Mouse (Mus musculus): ENCODE results near the gene Ube2c. TPM values are rescaled to one million over a fixed set of nuclear protein-coding genes. Genes with fewer than 3 reads are reported as not detected.

Gene Ube2c
- polyA plus RNA-seq, 1 experiment from 2014 or later: 488 TPM

- H3K4me2 ChIP-seq (replicated peaks): peak overlapping the region; percentile 86
- ATAC-seq (ENCODE audit: insufficient number of reproducible peaks, insufficient read depth, low FRiP score, low TSS enrichment): peak; percentile 32
- peaks cover 13% of the 10 kb centered on the region; the same call in 1 of the 2 replicates for H3K4me1 ChIP-seq
- H3K9ac ChIP-seq: peak overlapping the region; percentile 63
- peak overlapping the region; percentile 70 for H3K4me3 ChIP-seq
- no peaks in the 10 kb centered on the region for H3K9me3 ChIP-seq
- H3K36me3 ChIP-seq: peaks cover 21% of the 10 kb centered on the region
- WGBS: 2% methylated on average over 21 of the region's 21 CpGs
- H3K27me3 ChIP-seq: no peaks in the 10 kb centered on the region
- peak overlapping the region; percentile 75 for H3K27ac ChIP-seq
Measured at GRCm38 (mm10) chr2:164805332-164805718, 35.6 kb downstream of the Ube2c start.

GRCm38 (mm10) chr2:164806614-164807013 is 36.9 kb downstream of the Ube2c start:
- WGBS: 69% methylated on average over 7 of the region's 7 CpGs
- Histone ChIP-seq H3K9me3 (no peaks in the 10 kb centered on the region), H3K36me3 (peaks cover 13% of the 10 kb centered on the region), H3K27me3 (no peaks in the 10 kb centered on the region), H3K4me1 (peaks cover 13% of the 10 kb centered on the region; the same call in 1 of the 2 replicates), H3K9ac (no peak overlapping the region), H3K4me3 (no peak overlapping the region), H3K4me2 (replicated peaks) (no peak overlapping the region), H3K27ac (no peak overlapping the region)
- no peak for ATAC-seq (ENCODE audit: insufficient number of reproducible peaks, insufficient read depth, low FRiP score, low TSS enrichment)

GRCm38 (mm10) chr2:164813557-164813956 is 43.9 kb downstream of the Ube2c start:
- Histone ChIP-seq H3K4me3 (no peak overlapping the region), H3K9me3 (no peaks in the 10 kb centered on the region), H3K9ac (no peak overlapping the region), H3K4me2 (replicated peaks) (no peak overlapping the region), H3K27ac (no peak overlapping the region), H3K36me3 (peaks cover 7% of the 10 kb centered on the region; the same call in 1 of the 2 replicates), H3K27me3 (no peaks in the 10 kb centered on the region), H3K4me1 (0 out of 2 replicates have a peak, but pooled peaks cover 4% of the 10 kb centered on the region)
- WGBS: 72% methylated on average over 2 of the region's 2 CpGs
- ATAC-seq (ENCODE audit: insufficient number of reproducible peaks, insufficient read depth, low FRiP score, low TSS enrichment): no peak

- Histone ChIP-seq H3K9me3 (no peaks in the 10 kb centered on the region), H3K36me3 (0 out of 2 replicates have a peak, but pooled peaks cover 2% of the 10 kb centered on the region), H3K4me3 (no peak overlapping the region), H3K4me1 (0 out of 2 replicates have a peak, but pooled peaks cover 4% of the 10 kb centered on the region), H3K27ac (no peak overlapping the region), H3K9ac (no peak overlapping the region), H3K4me2 (replicated peaks) (no peak overlapping the region), H3K27me3 (no peaks in the 10 kb centered on the region)
- 90% methylated on average over 5 of the region's 5 CpGs for WGBS
- ATAC-seq (ENCODE audit: insufficient number of reproducible peaks, insufficient read depth, low FRiP score, low TSS enrichment): no peak
Measured at GRCm38 (mm10) chr2:164815348-164815747, 45.6 kb downstream of the Ube2c start.

GRCm38 (mm10) chr2:164815821-164816220 is 46.1 kb downstream of the Ube2c start:
- WGBS: 91% methylated on average over 8 of the region's 8 CpGs
- Histone ChIP-seq H3K9me3 (no peaks in the 10 kb centered on the region), H3K4me1 (0 out of 2 replicates have a peak, but pooled peaks cover 4% of the 10 kb centered on the region), H3K4me3 (no peak overlapping the region), H3K36me3 (0 out of 2 replicates have a peak, but pooled peaks cover 4% of the 10 kb centered on the region), H3K4me2 (replicated peaks) (no peak overlapping the region), H3K27ac (no peak overlapping the region), H3K9ac (no peak overlapping the region), H3K27me3 (no peaks in the 10 kb centered on the region)
- ATAC-seq (ENCODE audit: insufficient number of reproducible peaks, insufficient read depth, low FRiP score, low TSS enrichment): no peak

- Histone ChIP-seq H3K27ac (no peak overlapping the region), H3K4me2 (replicated peaks) (no peak overlapping the region), H3K4me1 (0 out of 2 replicates have a peak, but pooled peaks cover 4% of the 10 kb centered on the region), H3K36me3 (0 out of 2 replicates have a peak, but pooled peaks cover 10% of the 10 kb centered on the region), H3K9ac (no peak overlapping the region), H3K9me3 (no peaks in the 10 kb centered on the region), H3K27me3 (no peaks in the 10 kb centered on the region), H3K4me3 (no peak overlapping the region)
- 85% methylated on average over 6 of the region's 6 CpGs for WGBS
- no peak for ATAC-seq (ENCODE audit: insufficient number of reproducible peaks, insufficient read depth, low FRiP score, low TSS enrichment)
Measured at GRCm38 (mm10) chr2:164817206-164817605, 47.5 kb downstream of the Ube2c start.

GRCm38 (mm10) chr2:164817703-164818102 is 48.0 kb downstream of the Ube2c start:
- H3K4me2 ChIP-seq (replicated peaks): no peak overlapping the region
- WGBS: 54% methylated on average over 5 of the region's 5 CpGs
- ATAC-seq (ENCODE audit: insufficient number of reproducible peaks, insufficient read depth, low FRiP score, low TSS enrichment): no peak

GRCm38 (mm10) chr2:164821060-164821459 is 51.4 kb downstream of the Ube2c start:
- no peak overlapping the region for H3K4me3 ChIP-seq
- ATAC-seq (ENCODE audit: insufficient number of reproducible peaks, insufficient read depth, low FRiP score, low TSS enrichment): no peak
- H3K4me1 ChIP-seq: peaks cover 11% of the 10 kb centered on the region; the same call in 1 of the 2 replicates
- no peak overlapping the region for H3K9ac ChIP-seq
- H3K27ac ChIP-seq: no peak overlapping the region
- peaks cover 25% of the 10 kb centered on the region for H3K36me3 ChIP-seq
- H3K9me3 ChIP-seq: no peaks in the 10 kb centered on the region
- 90% methylated on average over 6 of the region's 6 CpGs for WGBS
- H3K27me3 ChIP-seq: no peaks in the 10 kb centered on the region
- H3K4me2 ChIP-seq (replicated peaks): no peak overlapping the region

More at GRCm38 (mm10) chr2:164817703-164818102, 48.0 kb downstream of the Ube2c start:
- Histone ChIP-seq H3K9me3 (no peaks in the 10 kb centered on the region), H3K4me3 (no peak overlapping the region), H3K36me3 (0 out of 2 replicates have a peak, but pooled peaks cover 10% of the 10 kb centered on the region), H3K27ac (no peak overlapping the region), H3K27me3 (no peaks in the 10 kb centered on the region), H3K9ac (no peak overlapping the region), H3K4me1 (0 out of 2 replicates have a peak, but pooled peaks cover 4% of the 10 kb centered on the region)

- ATAC-seq (ENCODE audit: insufficient number of reproducible peaks, insufficient read depth, low FRiP score, low TSS enrichment): peak; percentile 99
- Histone ChIP-seq H3K4me2 (replicated peaks) (peak within 1 kb of the TSS; percentile 52), H3K4me1 (peaks cover 8% of the 10 kb centered on the region; the same call in 1 of the 2 replicates), H3K36me3 (peaks cover 41% of the 10 kb centered on the region), H3K9me3 (no peaks in the 10 kb centered on the region), H3K9ac (peak within 1 kb of the TSS; percentile 61), H3K27me3 (no peaks in the 10 kb centered on the region), H3K27ac (peak within 1 kb of the TSS; percentile 84), H3K4me3 (peak within 1 kb of the TSS; percentile 71)
- WGBS: 1% methylated on average over 32 of the region's 32 CpGs
Measured at GRCm38 (mm10) chr2:164822636-164823165, 53.0 kb downstream of the Ube2c start, which contains the start of gene Zswim1. TSS of gene Zswim1 (plus strand) at chr2:164822686.

GRCm38 (mm10) chr2:164823181-164823585 is 53.5 kb downstream of the Ube2c start:
- Histone ChIP-seq H3K4me3 (peak overlapping the region; percentile 71), H3K9me3 (no peaks in the 10 kb centered on the region), H3K4me1 (peaks cover 7% of the 10 kb centered on the region; the same call in 1 of the 2 replicates), H3K36me3 (peaks cover 45% of the 10 kb centered on the region), H3K27ac (peak overlapping the region; percentile 84), H3K27me3 (no peaks in the 10 kb centered on the region), H3K9ac (peak overlapping the region; percentile 61), H3K4me2 (replicated peaks) (peak overlapping the region; percentile 52)
- ATAC-seq (ENCODE audit: insufficient number of reproducible peaks, insufficient read depth, low FRiP score, low TSS enrichment): peak; percentile 25; the same call in 1 of the 2 replicates
- WGBS: 3% methylated on average over 10 of the region's 10 CpGs

GRCm38 (mm10) chr2:164823969-164824368 is 54.3 kb downstream of the Ube2c start:
- no peak overlapping the region for H3K4me3 ChIP-seq
- H3K4me1 ChIP-seq: peaks cover 7% of the 10 kb centered on the region; the same call in 1 of the 2 replicates
- no peaks in the 10 kb centered on the region for H3K9me3 ChIP-seq
- H3K36me3 ChIP-seq: peaks cover 53% of the 10 kb centered on the region
- no peak overlapping the region for H3K27ac ChIP-seq
- H3K27me3 ChIP-seq: no peaks in the 10 kb centered on the region
- H3K4me2 ChIP-seq (replicated peaks): no peak overlapping the region
- WGBS: 92% methylated on average over 4 of the region's 4 CpGs
- H3K9ac ChIP-seq: no peak overlapping the region
- ATAC-seq (ENCODE audit: insufficient number of reproducible peaks, insufficient read depth, low FRiP score, low TSS enrichment): no peak

- H3K4me1 ChIP-seq: peaks cover 7% of the 10 kb centered on the region; the same call in 1 of the 2 replicates
- no peak overlapping the region for H3K4me3 ChIP-seq
- H3K36me3 ChIP-seq: peaks cover 52% of the 10 kb centered on the region
- no peak overlapping the region for H3K27ac ChIP-seq
- 96% methylated on average over 17 of the region's 17 CpGs for WGBS
- no peaks in the 10 kb centered on the region for H3K9me3 ChIP-seq
- H3K27me3 ChIP-seq: no peaks in the 10 kb centered on the region
- no peak for ATAC-seq (ENCODE audit: insufficient number of reproducible peaks, insufficient read depth, low FRiP score, low TSS enrichment)
- no peak overlapping the region for H3K9ac ChIP-seq
- H3K4me2 ChIP-seq (replicated peaks): no peak overlapping the region
Measured at GRCm38 (mm10) chr2:164825521-164825920, 55.8 kb downstream of the Ube2c start.
